In the genomic region with DNA sequence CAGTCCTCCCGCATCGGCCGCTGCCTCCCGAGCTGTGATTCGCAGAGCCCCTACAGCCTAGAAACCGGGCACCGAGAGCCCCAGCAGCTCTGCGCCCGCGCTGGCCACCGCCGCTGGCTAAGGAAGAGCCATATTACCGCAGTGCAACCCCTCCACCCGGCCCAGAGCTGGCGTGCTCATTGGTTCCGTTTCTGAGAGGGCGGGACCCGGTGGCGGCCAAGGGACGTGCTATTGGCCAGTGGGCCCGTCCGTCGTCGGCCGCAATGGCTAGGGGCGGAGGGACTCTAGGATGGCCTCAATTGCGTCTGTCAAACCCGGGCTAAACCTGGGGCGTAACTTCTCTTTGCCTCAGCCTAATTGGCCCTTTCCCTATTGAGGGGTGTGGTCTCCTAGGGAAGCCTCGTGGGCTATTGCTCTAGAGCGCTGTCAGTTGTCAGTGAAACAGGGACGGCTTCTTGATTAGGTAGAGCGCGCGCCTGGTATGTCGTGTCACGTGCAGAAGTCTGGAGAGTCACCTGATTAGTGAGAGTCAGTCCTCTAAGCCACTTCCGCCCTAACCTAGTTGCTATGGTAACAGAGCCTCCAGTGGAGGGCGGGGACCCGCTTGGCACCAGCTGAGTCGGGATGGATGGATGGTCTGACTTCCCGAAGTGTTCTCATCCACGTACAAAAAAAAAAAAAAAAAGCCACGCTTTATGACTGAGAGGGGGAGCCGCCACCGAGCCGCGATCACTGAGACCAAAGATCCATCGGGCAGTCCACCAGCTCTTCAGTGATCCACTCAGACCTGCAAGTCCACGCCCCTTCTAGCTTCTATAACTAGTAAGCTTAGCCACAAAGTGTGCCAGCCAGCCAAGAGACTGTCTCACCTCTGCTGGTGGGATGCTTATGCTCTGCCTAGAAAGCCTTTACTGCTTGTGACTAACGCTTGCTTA, we compare ENCODE assay signal across 8 mouse cellular contexts. TPM values are rescaled to one million over a fixed set of nuclear protein-coding genes. Genes with fewer than 3 reads are reported as not detected.
A peak's percentile ranks its signal among the peaks of the same experiment; 100 is the strongest.
DNase-seq lines count a peak whose midpoint lies in the region; ATAC-seq lines count a peak whose summit lies in the region.

TSS of gene Uvrag (minus strand) at position 158 of the 935 bp plus-strand sequence.

- peak within 1 kb of the TSS; percentile 90 for H3K4me3 ChIP-seq in hindbrain, embryonic 12.5 days

- peak within 1 kb of the TSS; percentile 66 for H3K4me2 ChIP-seq in hindbrain, embryonic 12.5 days (replicated peaks)

- ATAC-seq in hindbrain, embryonic 12.5 days (ENCODE audit: low FRiP score): peak; percentile 99

- H3K9ac ChIP-seq in hindbrain, embryonic 12.5 days: peak within 1 kb of the TSS; percentile 90

- no peaks in the 10 kb centered on the region; the same call in 1 of the 2 replicates for H3K27me3 ChIP-seq in hindbrain, embryonic 12.5 days

- under 1% methylated on average over 51 of the region's 51 CpGs for WGBS in hindbrain, embryonic 12.5 days

- peak within 1 kb of the TSS; percentile 91 for H3K27ac ChIP-seq in hindbrain, embryonic 12.5 days

- H3K36me3 ChIP-seq in hindbrain, embryonic 12.5 days: no peaks in the 10 kb centered on the region

- DNase-seq in NIH3T3 (ENCODE audit: low read depth): peak; percentile 98
- DNase-seq in cerebellum, postnatal 10 days: peak; percentile 99
- peak; percentile 99 for DNase-seq in frontal cortex, postnatal 10 days (ENCODE audit: low spot score in 2 of 2)
- peak; percentile 99 to 100 for DNase-seq in layer of hippocampus, postnatal 14 days (ENCODE audit: low spot score in 2 of 2)
- DNase-seq in lung, postnatal 14 days: peak; percentile 99
- peak; percentile 98 for DNase-seq in retina, adult 2 months (ENCODE audit: low read depth, low spot score)
- peak; percentile 98 to 99 for DNase-seq in thymus, postnatal 36 days

- no peaks in the 10 kb centered on the region for H3K9me3 ChIP-seq in hindbrain, embryonic 12.5 days (replicated peaks)

- peaks cover 23% of the 10 kb centered on the region for H3K4me1 ChIP-seq in hindbrain, embryonic 12.5 days

RNA-seq across cellular contexts. Expression of gene Uvrag, which starts in this region (rescaled TPM):
- polyA plus RNA-seq in hindbrain, embryonic 12.5 days (2016; fragmentation: Nextera tagmentation; extraction: Ambion mirVana): 16.6 and 17.7 TPM in 2 replicates
- 10 to 100 TPM; 44.6 to 45.8 TPM for total RNA-seq in layer of hippocampus, postnatal 14 days (2021)

Comparison
In these comparisons a context has a peak if more than half of its experiments do, and no peak if none do; other contexts are left out.
1. Peak in every context shown above with its lines: DNase-seq, ATAC-seq, H3K4me3 ChIP-seq and H3K27ac ChIP-seq.